Mouse (Mus musculus) brain, embryonic 14.5 days (tissue): ENCODE results near the gene Heyl. TPM values are rescaled to one million over a fixed set of nuclear protein-coding genes. Genes with fewer than 3 reads are reported as not detected.

Source experiments
- DNase-seq: peaks from one replicate; pipeline ENCODE4 v3.0.0-alpha.2; 2011; ENCODE audit warnings: low read depth
- CTCF ChIP-seq: fragments of 200-500 bp; IDR thresholded peaks from 2 replicates; pipeline ENCODE4 v1.5.1; 2012; ENCODE audit warnings: inconsistent platforms, mild to moderate bottlenecking, moderate library complexity, borderline replicate concordance; ENCODE audit not compliant: insufficient read depth, insufficient read length; ENCODE audit errors: extremely low read depth
- POLR2A ChIP-seq: fragments of 200-500 bp; IDR thresholded peaks from 2 replicates; pipeline ENCODE4 v1.6.1; 2012; ENCODE audit warnings: mild to moderate bottlenecking, inconsistent platforms, borderline replicate concordance; ENCODE audit not compliant: poor library complexity, insufficient read depth, insufficient read length, severe bottlenecking; ENCODE audit errors: extremely low read depth
- polyA plus RNA-seq: library from polyadenylated mRNA; depleted of rRNA; stranded (reverse); fragments of >200 nt; gene quantifications from 2 replicates; pipeline ENCODE4 v1.2.3, GENCODE M21; 2012

Gene Heyl
- polyA plus RNA-seq, 1 experiment: 7.5 TPM

DNA sequence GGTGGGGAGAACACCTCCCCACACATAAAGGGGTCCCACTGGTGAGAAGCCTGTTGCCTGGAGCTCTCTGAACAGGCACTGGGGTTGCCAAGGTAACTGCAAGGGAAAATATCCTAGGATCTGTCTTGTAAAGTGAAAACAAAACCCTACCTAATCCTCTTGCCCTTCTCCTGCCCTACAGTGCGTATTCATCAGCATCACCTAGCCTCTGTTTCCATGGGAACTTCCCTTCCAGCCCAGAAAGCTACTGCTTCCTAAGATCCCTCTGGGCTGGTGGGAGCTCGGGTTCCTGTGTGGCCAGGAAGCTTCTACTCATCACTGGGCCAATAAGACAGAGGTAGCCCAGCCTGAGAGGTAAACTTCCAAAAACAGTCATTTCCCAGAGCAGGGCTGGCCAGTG lies 21.0 kb upstream of the Heyl start:
- no peak for TF ChIP-seq POLR2A
- no peak for TF ChIP-seq CTCF
- DNase-seq: peak; percentile 43

DNA sequence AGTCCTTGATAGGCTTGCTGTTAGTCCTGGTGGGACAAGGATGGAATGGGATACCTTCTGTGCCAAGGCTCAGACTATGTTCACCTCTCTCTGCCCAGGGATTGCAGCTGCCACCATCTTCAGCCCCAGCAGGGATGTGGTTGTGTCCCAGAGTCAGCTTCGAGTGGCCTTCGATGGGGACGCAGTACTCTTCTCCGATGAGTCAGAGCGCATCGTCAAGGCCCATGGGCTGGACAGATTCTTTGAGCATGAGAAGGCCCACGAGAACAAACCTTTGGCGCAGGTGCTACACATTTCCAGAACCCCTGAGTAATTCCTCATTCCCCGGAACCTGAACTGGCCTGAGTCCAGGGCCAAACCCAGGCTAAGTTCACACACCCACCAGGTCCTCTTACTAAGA lies 19.4 kb upstream of the Heyl start:
- no peak for DNase-seq
- no peak for TF ChIP-seq POLR2A
- TF ChIP-seq CTCF: no peak

GRCm38 (mm10) chr4:123215367-123215766 lies 18.0 kb upstream of the Heyl start:
- DNase-seq: peak; percentile 77
- TF ChIP-seq CTCF (no peak), POLR2A (no peak)

DNA sequence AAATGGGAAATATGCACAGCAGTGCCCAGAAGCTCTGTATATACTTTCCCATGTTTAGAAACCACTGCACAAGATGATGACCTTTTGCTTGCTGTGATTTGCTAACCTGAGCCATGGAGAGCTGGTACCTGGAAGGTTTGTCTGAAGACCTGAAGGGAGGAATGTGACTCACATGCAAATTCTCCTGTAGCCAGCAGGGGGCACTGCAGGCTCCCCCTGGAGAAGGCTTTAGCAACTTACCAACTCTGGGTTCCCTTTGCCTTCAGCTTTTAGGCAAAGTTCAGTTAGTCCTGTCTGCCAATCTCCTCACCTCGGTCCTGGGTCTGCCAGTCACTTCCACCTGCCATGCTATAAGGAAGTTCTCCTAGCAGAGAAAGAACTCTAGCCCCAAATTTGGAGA lies 16.6 kb upstream of the Heyl start:
- TF ChIP-seq CTCF (peak; percentile 84), POLR2A (no peak)
- DNase-seq: peak; percentile 57

DNA sequence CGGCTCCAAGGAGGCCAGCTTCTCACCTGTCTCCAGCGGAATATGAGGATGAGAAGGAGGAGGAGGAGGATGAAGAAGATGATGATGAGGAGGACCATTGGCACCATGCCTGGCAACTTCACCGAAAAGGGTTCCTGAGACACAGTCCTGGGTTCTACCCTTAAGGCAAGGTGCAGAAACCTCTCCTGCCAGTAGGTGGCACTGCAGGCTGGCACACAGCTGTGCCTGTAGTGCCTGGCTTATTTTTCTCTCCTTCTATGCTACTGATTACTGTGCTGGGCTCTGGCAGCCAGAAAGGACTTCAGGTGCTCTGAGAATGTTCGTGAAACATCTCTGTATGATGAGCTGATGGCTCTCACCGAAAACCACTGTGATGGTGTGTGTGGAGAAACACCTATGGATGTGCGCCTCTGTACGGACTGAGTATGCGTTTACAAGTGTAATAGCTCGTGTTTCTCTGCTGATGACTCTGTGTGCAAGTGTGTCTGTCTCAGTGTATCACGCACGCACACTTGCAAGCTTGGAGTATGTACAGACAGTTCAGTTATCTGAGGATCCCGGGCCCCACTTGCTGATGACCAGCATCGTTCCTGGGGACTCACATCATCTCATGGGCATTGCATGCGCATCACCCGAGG lies 13.5 kb upstream of the Heyl start:
- TF ChIP-seq POLR2A: no peak
- peak; percentile 98 for TF ChIP-seq CTCF
- DNase-seq: peak; percentile 75

DNA sequence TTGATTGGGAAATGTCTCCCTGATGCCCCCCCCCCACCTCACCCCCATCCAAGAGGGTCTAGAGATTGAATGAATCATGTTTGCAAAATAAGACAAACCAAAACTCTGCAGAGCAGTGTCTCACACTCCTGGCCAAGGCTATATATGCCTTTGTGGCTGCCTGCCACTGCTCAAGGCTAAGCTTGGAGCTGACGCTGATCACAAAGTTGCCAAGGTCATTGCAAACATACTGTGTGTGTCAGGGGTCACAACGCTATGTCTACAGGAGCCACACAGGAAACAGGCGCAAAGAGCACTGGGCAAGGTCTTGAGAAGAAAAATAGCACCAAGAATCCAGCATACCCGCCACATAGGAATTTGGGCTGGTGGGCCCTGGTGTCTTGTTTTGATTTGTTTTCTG lies 12.7 kb upstream of the Heyl start:
- TF ChIP-seq POLR2A: no peak
- no peak for TF ChIP-seq CTCF
- DNase-seq: no peak

- TF ChIP-seq CTCF (peak; percentile 40; the same call in 1 of the 2 replicates), POLR2A (no peak)
Observed at GRCm38 (mm10) chr4:123223309-123223708, 10.0 kb upstream of the Heyl start.

GRCm38 (mm10) chr4:123225718-123226403 lies 7.5 kb upstream of the Heyl start:
- TF ChIP-seq POLR2A: no peak
- no peak for TF ChIP-seq CTCF
- DNase-seq: no peak

More at GRCm38 (mm10) chr4:123223309-123223708, 10.0 kb upstream of the Heyl start:
- no peak for DNase-seq

- no peak for TF ChIP-seq POLR2A
- no peak for TF ChIP-seq CTCF
- no peak for DNase-seq
Observed at GRCm38 (mm10) chr4:123227707-123228106, 5.6 kb upstream of the Heyl start.

GRCm38 (mm10) chr4:123228270-123228669 lies 5.1 kb upstream of the Heyl start:
- no peak for TF ChIP-seq POLR2A
- TF ChIP-seq CTCF: no peak
- DNase-seq: no peak

GRCm38 (mm10) chr4:123229166-123229565 lies 4.2 kb upstream of the Heyl start:
- DNase-seq: no peak
- TF ChIP-seq POLR2A: no peak
- TF ChIP-seq CTCF: no peak

DNA sequence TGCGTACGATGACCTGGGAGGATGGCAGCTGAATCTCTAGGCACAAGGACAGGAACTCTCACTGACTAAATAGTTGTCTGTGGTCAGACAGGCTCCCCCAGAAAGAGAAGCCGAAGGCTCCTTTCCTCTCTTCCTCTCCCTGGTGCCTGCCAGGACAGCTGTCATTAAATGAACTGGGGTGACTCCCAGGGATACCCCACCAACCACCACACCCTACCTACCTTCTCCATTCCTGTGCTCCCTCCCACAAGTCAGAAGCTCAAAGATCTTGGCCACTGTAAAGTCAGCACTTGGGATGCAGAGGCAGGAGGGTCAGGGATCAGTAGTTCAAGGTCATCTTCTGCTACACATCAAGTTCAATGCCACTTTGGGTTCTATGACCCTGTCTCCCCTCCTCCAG lies 515 bp upstream of the Heyl start:
- TF ChIP-seq POLR2A (no peak), CTCF (no peak)
- DNase-seq: no peak

GRCm38 (mm10) chr4:123235835-123236430 lies 2.6 kb downstream of the Heyl start:
- TF ChIP-seq CTCF (no peak), POLR2A (no peak)
- DNase-seq: no peak
